In genomic region chr16:24395100-24395499, GRCm38 (mm10) we compare ENCODE assay signal across 9 mouse cellular contexts. TPM values are rescaled to one million over a fixed set of nuclear protein-coding genes. Genes with fewer than 3 reads are reported as not detected.
DNase-seq lines count a peak whose midpoint lies in the region; ATAC-seq and TF ChIP-seq lines count a peak whose summit lies in the region.
"Had no signal": no experiment of that assay in that cellular context is flagged by ENCODE, and none has a peak within 500 bp of the region (broad histone marks: within the 10 kb centered on the region; RNA-seq: fewer than 3 reads in every experiment).

No protein-coding gene starts in this region.

- no peak for ATAC-seq in lung, embryonic 15.5 days (ENCODE audit: borderline replicate concordance, extremely low read depth, low FRiP score, low TSS enrichment)
- no peak for ATAC-seq in neural tube, embryonic 12.5 days (ENCODE audit: low FRiP score, low read depth)
- ATAC-seq: activated CD4-positive, CD25-positive, alpha-beta regulatory T cell, adult 4 months had no signal

- H3K4me1 ChIP-seq in lung, embryonic 15.5 days: peaks cover 56% of the 10 kb centered on the region
- H3K4me1 ChIP-seq in embryonic fibroblast, embryonic 13.5 days (ENCODE audit: control insufficient read depth, insufficient read depth, low read length): peaks cover 24% of the 10 kb centered on the region
- H3K4me1 ChIP-seq in neural tube, embryonic 12.5 days: peaks cover 29% of the 10 kb centered on the region

- peak overlapping the region; percentile 94 for H3K4me3 ChIP-seq in lung, embryonic 15.5 days
- H3K4me3 ChIP-seq in embryonic fibroblast, embryonic 13.5 days (ENCODE audit: insufficient read depth, low read length): peak overlapping the region; percentile 54
- H3K4me3 ChIP-seq in neural tube, embryonic 12.5 days: peak overlapping the region; percentile 93; the same call in 1 of the 2 replicates

- 57% methylated on average over 2 of the region's 2 CpGs for WGBS in lung, embryonic 15.5 days
- 82% methylated on average over 2 of the region's 2 CpGs for WGBS in neural tube, embryonic 12.5 days

- TF ChIP-seq CTCF in embryonic fibroblast, embryonic 13.5 days (IDR thresholded peaks at IDR 0.05; ENCODE audit: borderline replicate concordance, insufficient read depth, low read length): no peak

- H3K27me3 ChIP-seq in lung, embryonic 15.5 days: no peaks in the 10 kb centered on the region
- H3K27me3 ChIP-seq in neural tube, embryonic 12.5 days (replicated peaks): no peaks in the 10 kb centered on the region

- peak overlapping the region; percentile 100 for H3K27ac ChIP-seq in lung, embryonic 15.5 days
- H3K27ac ChIP-seq in embryonic fibroblast, embryonic 13.5 days (ENCODE audit: insufficient read depth, low read length): peak overlapping the region; percentile 99
- no peak overlapping the region for H3K27ac ChIP-seq in neural tube, embryonic 12.5 days

- H3K9me3 ChIP-seq in lung, embryonic 15.5 days: no peaks in the 10 kb centered on the region
- no peaks in the 10 kb centered on the region for H3K9me3 ChIP-seq in neural tube, embryonic 12.5 days

- no peaks in the 10 kb centered on the region for H3K36me3 ChIP-seq in lung, embryonic 15.5 days
- no peaks in the 10 kb centered on the region for H3K36me3 ChIP-seq in neural tube, embryonic 12.5 days

- TF ChIP-seq POLR2A in embryonic fibroblast, embryonic 13.5 days (IDR thresholded peaks at IDR 0.05; ENCODE audit: low read depth, low read length): peak; percentile 7; the same call in 1 of the 2 replicates

- peak overlapping the region; percentile 94 for H3K9ac ChIP-seq in lung, embryonic 15.5 days
- no peak overlapping the region for H3K9ac ChIP-seq in neural tube, embryonic 12.5 days

- H3K4me2 ChIP-seq in lung, embryonic 15.5 days: peak overlapping the region; percentile 65
- H3K4me2 ChIP-seq in neural tube, embryonic 12.5 days (replicated peaks): peak overlapping the region; percentile 76

- no peak for DNase-seq in lung, postnatal 14 days
- peak; percentile 10 for DNase-seq in induced T-regulatory cell, adult 2 months (ENCODE audit: low read depth)
- DNase-seq in urinary bladder, postnatal 10 days (ENCODE audit: low spot score): no peak
- DNase-seq in frontal cortex, postnatal 14 days (ENCODE audit: low spot score in 2 of 2): no peak
- no peak for DNase-seq in left cerebral cortex, adult 11 months (ENCODE audit: low spot score)

RNA-seq across cellular contexts. Expression of gene Lpp, which starts 1.8 kb away (rescaled TPM):
- polyA plus RNA-seq in lung, embryonic 15.5 days (2015; fragmentation: Nextera tagmentation; extraction: Ambion mirVana): 61.5 and 65.4 TPM in 2 replicates
- 256 and 360 TPM in 2 replicates for polyA plus RNA-seq in embryonic fibroblast, embryonic 13.5 days (2011; ENCODE audit: insufficient read length, low read depth, missing spikeins)
- polyA plus RNA-seq in neural tube, embryonic 12.5 days (2016; fragmentation: Nextera tagmentation; extraction: Ambion mirVana): 18.8 TPM in 2 replicates
